Mouse (Mus musculus): Measurements from ENCODE around the gene Vhl. TPM values are rescaled to one million over a fixed set of nuclear protein-coding genes. Genes with fewer than 3 reads are reported as not detected.

Vhl gene
- polyA plus RNA-seq, 1 experiment from 2014 or later, result 43.4 TPM

DNA sequence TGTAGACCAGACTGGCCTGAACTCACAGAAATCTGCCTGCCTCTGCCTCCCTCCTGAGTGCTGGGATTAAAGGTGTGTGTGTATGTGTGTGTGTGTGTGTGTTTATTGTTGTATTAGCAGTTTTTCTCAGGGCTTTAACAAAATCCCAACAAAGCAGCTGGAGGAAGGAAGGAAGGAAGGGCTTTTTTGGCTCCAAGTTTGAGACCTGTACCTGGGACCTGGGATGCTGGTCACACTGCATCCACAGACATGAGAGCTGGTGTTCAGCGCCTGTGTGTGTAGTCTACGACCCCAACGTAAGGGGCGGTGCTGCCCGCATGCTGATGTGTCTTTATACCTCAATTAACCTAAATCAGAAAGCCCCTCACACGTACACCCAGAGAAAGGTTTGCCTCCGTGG is 29.8 kb downstream of the Vhl start:
- 88% methylated on average over 7 of the region's 7 CpGs for WGBS
- Histone ChIP-seq H3K4me3 (replicated peaks) (no peak overlapping the region), H3K4me1 (no peaks in the 10 kb centered on the region), H3K27me3 (no peaks in the 10 kb centered on the region), H3K27ac (replicated peaks) (no peak overlapping the region), H3K9ac (no peak overlapping the region), H3K4me2 (replicated peaks) (no peak overlapping the region), H3K36me3 (no peaks in the 10 kb centered on the region), H3K9me3 (replicated peaks) (no peaks in the 10 kb centered on the region)
- ATAC-seq (ENCODE audit: insufficient number of reproducible peaks, low FRiP score, low TSS enrichment, low read depth), result no peak

DNA sequence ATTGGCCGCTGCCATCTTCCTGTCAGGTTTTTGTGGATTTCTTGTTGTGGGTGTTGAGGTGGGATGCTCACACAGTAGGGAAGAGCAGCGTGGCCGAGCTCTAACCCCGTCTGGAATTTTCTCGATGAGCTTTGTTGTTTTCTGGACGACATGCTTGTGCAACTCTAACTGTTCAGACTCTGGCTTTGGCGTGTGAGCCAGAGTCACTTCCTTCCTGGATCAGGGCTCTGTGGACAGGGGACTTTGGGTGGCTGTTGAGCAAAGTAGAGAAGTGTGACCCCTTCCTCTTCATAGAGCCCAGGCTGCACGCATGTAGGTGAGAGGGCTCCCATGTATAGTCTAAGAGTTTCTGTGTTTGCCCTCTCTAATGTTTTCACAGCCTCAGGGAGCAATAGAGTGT is 30.3 kb downstream of the Vhl start:
- Histone ChIP-seq H3K36me3 (no peaks in the 10 kb centered on the region), H3K4me3 (replicated peaks) (no peak overlapping the region), H3K4me1 (no peaks in the 10 kb centered on the region), H3K9ac (no peak overlapping the region), H3K4me2 (replicated peaks) (no peak overlapping the region), H3K9me3 (replicated peaks) (no peaks in the 10 kb centered on the region), H3K27me3 (no peaks in the 10 kb centered on the region), H3K27ac (replicated peaks) (no peak overlapping the region)
- 78% methylated on average over 8 of the region's 8 CpGs for WGBS
- ATAC-seq (ENCODE audit: insufficient number of reproducible peaks, low FRiP score, low TSS enrichment, low read depth), result no peak

GRCm38 (mm10) chr6:113654753-113655397 is 31.1 kb downstream of the Vhl start:
- Histone ChIP-seq H3K27ac (replicated peaks) (no peak overlapping the region), H3K4me3 (replicated peaks) (no peak overlapping the region), H3K9me3 (replicated peaks) (no peaks in the 10 kb centered on the region), H3K4me2 (replicated peaks) (no peak overlapping the region), H3K36me3 (no peaks in the 10 kb centered on the region), H3K27me3 (no peaks in the 10 kb centered on the region), H3K4me1 (no peaks in the 10 kb centered on the region), H3K9ac (no peak overlapping the region)
- ATAC-seq (ENCODE audit: insufficient number of reproducible peaks, low FRiP score, low TSS enrichment, low read depth), result no peak
- 76% methylated on average over 16 of the region's 16 CpGs for WGBS

- Histone ChIP-seq H3K4me3 (replicated peaks) (no peak overlapping the region), H3K27ac (replicated peaks) (no peak overlapping the region), H3K4me2 (replicated peaks) (no peak overlapping the region), H3K9me3 (replicated peaks) (no peaks in the 10 kb centered on the region), H3K36me3 (no peaks in the 10 kb centered on the region), H3K27me3 (no peaks in the 10 kb centered on the region), H3K4me1 (peaks cover 3% of the 10 kb centered on the region; the same call in 1 of the 2 replicates), H3K9ac (no peak overlapping the region)
- WGBS, result 88% methylated on average over 3 of the region's 3 CpGs
- ATAC-seq (ENCODE audit: insufficient number of reproducible peaks, low FRiP score, low TSS enrichment, low read depth), result no peak
Observed at GRCm38 (mm10) chr6:113655475-113655874, 31.7 kb downstream of the Vhl start.

- Histone ChIP-seq H3K4me3 (replicated peaks) (no peak overlapping the region), H3K9me3 (replicated peaks) (no peaks in the 10 kb centered on the region), H3K4me1 (peaks cover 14% of the 10 kb centered on the region; the same call in 1 of the 2 replicates), H3K9ac (no peak overlapping the region), H3K27ac (replicated peaks) (no peak overlapping the region), H3K4me2 (replicated peaks) (no peak overlapping the region), H3K36me3 (no peaks in the 10 kb centered on the region), H3K27me3 (no peaks in the 10 kb centered on the region)
- ATAC-seq (ENCODE audit: insufficient number of reproducible peaks, low FRiP score, low TSS enrichment, low read depth), result no peak
- WGBS, result 72% methylated on average over 6 of the region's 6 CpGs
Observed at GRCm38 (mm10) chr6:113656847-113657246, 33.1 kb downstream of the Vhl start.

DNA sequence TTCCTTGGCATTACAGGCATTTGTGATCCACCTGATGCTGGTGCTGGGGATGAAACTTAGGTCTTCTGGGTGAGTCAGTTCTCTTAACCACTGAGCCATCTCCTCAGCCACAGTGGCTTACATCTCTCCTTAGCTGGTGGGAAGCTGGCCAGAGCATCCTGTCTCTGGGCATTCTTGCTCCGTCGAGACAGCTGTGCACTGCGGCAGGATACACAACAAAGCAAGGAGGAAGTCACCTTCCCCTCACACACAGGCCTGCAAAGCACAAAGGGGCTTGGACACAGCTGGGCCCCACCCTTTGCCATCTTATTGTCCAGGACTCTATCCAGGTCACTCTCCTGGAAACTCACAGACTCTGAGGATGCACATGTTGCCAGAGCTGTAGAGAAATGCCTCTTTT is 34.5 kb downstream of the Vhl start:
- H3K9ac ChIP-seq, result no peak overlapping the region
- no peak overlapping the region for H3K4me2 ChIP-seq (replicated peaks)
- H3K4me3 ChIP-seq (replicated peaks), result no peak overlapping the region
- 61% methylated on average over 3 of the region's 3 CpGs for WGBS
- H3K36me3 ChIP-seq, result no peaks in the 10 kb centered on the region
- ATAC-seq (ENCODE audit: insufficient number of reproducible peaks, low FRiP score, low TSS enrichment, low read depth), result no peak
- no peak overlapping the region for H3K27ac ChIP-seq (replicated peaks)
- H3K27me3 ChIP-seq, result no peaks in the 10 kb centered on the region
- peaks cover 17% of the 10 kb centered on the region; the same call in 1 of the 2 replicates for H3K4me1 ChIP-seq
- H3K9me3 ChIP-seq (replicated peaks), result no peaks in the 10 kb centered on the region

- no peak overlapping the region for H3K4me3 ChIP-seq (replicated peaks)
- no peaks in the 10 kb centered on the region for H3K36me3 ChIP-seq
- 55% methylated on average over 8 of the region's 8 CpGs for WGBS
- H3K27me3 ChIP-seq, result no peaks in the 10 kb centered on the region
- peak overlapping the region; percentile 25; the same call in 1 of the 2 replicates for H3K27ac ChIP-seq (replicated peaks)
- H3K9me3 ChIP-seq (replicated peaks), result no peaks in the 10 kb centered on the region
- no peak overlapping the region for H3K9ac ChIP-seq
- H3K4me2 ChIP-seq (replicated peaks), result no peak overlapping the region
- no peak for ATAC-seq (ENCODE audit: insufficient number of reproducible peaks, low FRiP score, low TSS enrichment, low read depth)
- peaks cover 17% of the 10 kb centered on the region; the same call in 1 of the 2 replicates for H3K4me1 ChIP-seq
Observed at GRCm38 (mm10) chr6:113659648-113660491, 36.1 kb downstream of the Vhl start.

- H3K36me3 ChIP-seq, result no peaks in the 10 kb centered on the region
- peak overlapping the region; percentile 28; the same call in 1 of the 2 replicates for H3K27ac ChIP-seq (replicated peaks)
- ATAC-seq (ENCODE audit: insufficient number of reproducible peaks, low FRiP score, low TSS enrichment, low read depth), result no peak
- no peaks in the 10 kb centered on the region for H3K9me3 ChIP-seq (replicated peaks)
- 62% methylated on average over 14 of the region's 14 CpGs for WGBS
- no peak overlapping the region for H3K4me2 ChIP-seq (replicated peaks)
- no peaks in the 10 kb centered on the region for H3K27me3 ChIP-seq
- H3K4me1 ChIP-seq, result peaks cover 17% of the 10 kb centered on the region; the same call in 1 of the 2 replicates
- no peak overlapping the region for H3K9ac ChIP-seq
- no peak overlapping the region for H3K4me3 ChIP-seq (replicated peaks)
Observed at GRCm38 (mm10) chr6:113660492-113661352, 37.0 kb downstream of the Vhl start.

DNA sequence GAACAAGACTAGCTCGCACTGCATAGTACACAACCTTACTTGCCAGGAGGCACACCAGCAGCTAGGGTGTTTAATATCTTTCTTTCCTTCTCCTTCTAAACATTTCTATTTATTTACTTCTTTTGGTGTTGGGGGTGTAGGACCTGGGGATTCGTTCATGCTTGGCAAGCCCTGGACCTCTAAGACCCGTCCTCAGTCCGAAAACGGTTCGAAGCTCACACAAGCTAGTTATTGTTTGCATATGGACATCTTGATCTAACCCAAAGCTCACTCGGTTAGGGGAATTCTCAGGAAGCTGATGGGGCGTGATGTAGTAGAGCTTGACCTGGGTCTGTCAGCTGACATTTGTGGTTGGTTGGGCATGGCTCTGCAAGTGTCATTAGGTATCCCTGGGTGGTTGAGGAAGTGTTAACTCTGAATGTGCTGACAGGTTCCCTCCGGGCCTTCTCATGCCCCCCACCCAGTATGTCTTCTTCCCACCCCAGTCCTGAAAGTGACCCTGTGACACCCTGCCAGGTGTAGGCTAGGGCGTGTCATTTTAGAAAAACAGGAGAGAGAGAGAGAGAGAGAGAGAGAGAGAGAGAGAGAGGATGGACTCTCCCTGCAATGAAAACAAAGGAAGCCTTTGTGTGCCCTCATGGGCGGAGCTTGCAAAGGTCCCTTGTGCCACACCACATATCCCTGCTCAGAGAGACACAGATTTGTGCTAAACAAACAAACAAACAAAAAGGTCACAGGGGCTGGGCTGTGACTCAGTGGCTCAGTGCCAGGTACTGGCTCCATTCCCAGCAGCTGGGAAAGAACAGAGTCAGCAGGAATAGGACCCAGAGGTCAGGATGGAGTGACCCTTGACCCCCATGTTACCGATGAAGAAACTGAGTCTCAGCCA is 37.8 kb downstream of the Vhl start:
- Histone ChIP-seq H3K27me3 (no peaks in the 10 kb centered on the region), H3K4me2 (replicated peaks) (no peak overlapping the region), H3K36me3 (no peaks in the 10 kb centered on the region), H3K9me3 (replicated peaks) (no peaks in the 10 kb centered on the region), H3K4me1 (peaks cover 17% of the 10 kb centered on the region; the same call in 1 of the 2 replicates), H3K27ac (replicated peaks) (peak overlapping the region; percentile 28; the same call in 1 of the 2 replicates), H3K9ac (no peak overlapping the region), H3K4me3 (replicated peaks) (no peak overlapping the region)
- 46% methylated on average over 12 of the region's 12 CpGs for WGBS
- no peak for ATAC-seq (ENCODE audit: insufficient number of reproducible peaks, low FRiP score, low TSS enrichment, low read depth)

GRCm38 (mm10) chr6:113662964-113663700 is 39.4 kb downstream of the Vhl start:
- Histone ChIP-seq H3K9me3 (replicated peaks) (no peaks in the 10 kb centered on the region), H3K36me3 (no peaks in the 10 kb centered on the region), H3K4me1 (peaks cover 17% of the 10 kb centered on the region; the same call in 1 of the 2 replicates), H3K27me3 (no peaks in the 10 kb centered on the region), H3K27ac (replicated peaks) (no peak overlapping the region), H3K9ac (no peak overlapping the region), H3K4me3 (replicated peaks) (no peak overlapping the region), H3K4me2 (replicated peaks) (no peak overlapping the region)
- WGBS, result 90% methylated on average over 8 of the region's 8 CpGs
- ATAC-seq (ENCODE audit: insufficient number of reproducible peaks, low FRiP score, low TSS enrichment, low read depth), result no peak
